Mouse (Mus musculus) limb, embryonic 15.5 days (tissue): ENCODE measurements around the gene Slc44a1. TPM values are rescaled to one million over a fixed set of nuclear protein-coding genes. Genes with fewer than 3 reads are reported as not detected.

Source experiments
- ATAC-seq: fragments of 200-750 bp; cut with Nextera tagmentation; 2 replicates; pipeline ENCODE4 v1.8.0; 2017; ENCODE audit warnings: low read depth, moderate TSS enrichment; ENCODE audit not compliant: insufficient number of reproducible peaks, low FRiP score, low TSS enrichment
- H3K27ac ChIP-seq: fragments of 300-500 bp; sonication (generic); 2 replicates; pipeline ENCODE4 v1.5.1; 2015; ENCODE audit warnings: moderate library complexity, mild to moderate bottlenecking, inconsistent platforms
- H3K27me3 ChIP-seq: fragments of 300-500 bp; sonication (generic); 2 replicates; pipeline ENCODE4 v1.6.1; 2015; ENCODE audit warnings: inconsistent platforms
- H3K36me3 ChIP-seq: fragments of 300-500 bp; sonication (generic); 2 replicates; pipeline ENCODE4 v1.6.1; 2015; ENCODE audit warnings: inconsistent platforms
- H3K4me1 ChIP-seq: fragments of 300-500 bp; sonication (generic); 2 replicates; pipeline ENCODE4 v1.6.1; 2015; ENCODE audit warnings: inconsistent platforms
- H3K4me2 ChIP-seq: fragments of 300-500 bp; sonication (generic); 2 replicates; pipeline ENCODE4 v1.6.1; 2015; ENCODE audit warnings: mild to moderate bottlenecking, inconsistent platforms
- H3K4me3 ChIP-seq: fragments of 300-500 bp; sonication (generic); 2 replicates; pipeline ENCODE4 v1.5.1; 2015; ENCODE audit warnings: mild to moderate bottlenecking, inconsistent platforms
- H3K9ac ChIP-seq: fragments of 300-500 bp; sonication (generic); 2 replicates; pipeline ENCODE4 v1.6.1; 2015; ENCODE audit warnings: inconsistent platforms
- H3K9me3 ChIP-seq: fragments of 300-500 bp; sonication (generic); 2 replicates; pipeline ENCODE4 v1.6.1; 2016; ENCODE audit warnings: inconsistent platforms
- WGBS: fragments of 180-500 bp; shearing (Covaris S2); methylation state at CpG from one replicate; pipeline ENCODE4 v1.1.7; 2015; 5-methylcytosine and 5-hydroxymethylcytosine counted together
- polyA plus RNA-seq: library from polyadenylated mRNA; unstranded; fragments of >200 nt; fragmentation: Nextera tagmentation; extraction: Ambion mirVana; gene quantifications from 2 replicates; pipeline ENCODE4 v1.2.1, GENCODE M21; 2015

Slc44a1 gene
- polyA plus RNA-seq, 1 experiment from 2014 or later: 36.9 TPM

GRCm38 (mm10) chr4:53595246-53596062 lies 155.2 kb downstream of the Slc44a1 start:
- no peaks in the 10 kb centered on the region for H3K4me1 ChIP-seq
- H3K4me2 ChIP-seq: no peak overlapping the region
- WGBS: 76% methylated on average over 12 of the region's 12 CpGs
- no peak overlapping the region for H3K27ac ChIP-seq
- ATAC-seq: no peak
- H3K27me3 ChIP-seq: no peaks in the 10 kb centered on the region
- no peaks in the 10 kb centered on the region for H3K36me3 ChIP-seq
- H3K9ac ChIP-seq: no peak overlapping the region
- H3K9me3 ChIP-seq: no peaks in the 10 kb centered on the region
- H3K4me3 ChIP-seq: no peak overlapping the region

DNA sequence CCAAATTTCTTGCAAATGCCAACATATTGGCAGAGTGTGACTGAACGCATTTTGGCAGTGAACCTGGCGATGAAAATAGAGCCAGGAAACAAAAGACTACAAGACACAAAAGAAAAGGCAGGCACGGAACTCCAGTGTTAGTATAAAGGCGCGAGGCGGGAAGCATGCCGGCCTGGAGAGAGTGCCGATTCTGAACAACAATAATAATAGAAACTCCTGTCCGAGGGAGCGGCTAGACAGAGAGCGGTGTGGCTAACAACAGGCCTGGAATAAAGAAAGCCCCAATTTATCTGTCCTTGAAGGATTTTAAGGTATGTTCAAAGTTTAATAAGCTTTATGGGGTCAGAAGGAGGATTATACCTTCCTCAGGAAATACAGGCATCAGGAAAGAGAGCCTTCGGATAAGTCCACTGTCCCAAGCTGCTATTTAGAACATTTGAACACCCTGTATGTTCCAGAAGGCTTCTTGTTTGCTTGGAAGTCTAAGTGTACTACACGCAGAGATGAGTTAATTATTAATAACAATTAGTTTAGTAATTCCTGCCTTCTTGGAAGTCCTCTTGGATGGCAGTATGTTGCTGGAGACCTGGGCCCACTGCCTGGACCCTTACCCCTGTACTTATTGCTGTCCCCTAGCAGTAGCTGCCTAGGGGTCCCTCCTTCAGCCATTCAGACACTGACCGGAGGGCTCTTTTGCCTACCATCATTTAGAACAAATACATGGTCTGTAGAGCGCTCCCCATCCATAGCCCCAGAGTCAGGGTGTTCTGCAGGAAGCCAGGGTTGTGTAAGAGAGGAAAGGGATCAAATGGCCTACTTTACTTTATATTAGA lies 156.1 kb downstream of the Slc44a1 start:
- ATAC-seq: no peak
- WGBS: 84% methylated on average over 15 of the region's 15 CpGs

DNA sequence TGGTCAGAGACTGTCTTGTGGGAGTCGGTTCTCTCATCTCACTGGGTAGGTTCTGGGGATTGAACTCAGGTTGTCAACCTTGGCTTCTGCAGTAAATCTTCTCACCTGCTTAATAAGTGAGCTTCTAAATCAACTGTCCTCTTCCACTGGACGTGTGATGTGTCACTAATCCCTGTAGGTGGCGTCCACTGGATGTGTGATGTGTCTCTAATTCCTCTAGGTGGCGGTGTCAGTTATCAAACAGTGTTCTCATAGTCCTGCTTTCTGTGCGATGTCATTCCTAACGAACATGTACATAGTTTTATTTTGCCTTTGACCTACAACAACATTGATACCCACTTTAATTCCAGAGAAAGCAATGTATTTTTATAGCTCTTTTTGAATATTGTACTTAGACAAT lies 160.2 kb downstream of the Slc44a1 start:
- ATAC-seq: no peak
- no peak overlapping the region for H3K4me3 ChIP-seq
- no peak overlapping the region for H3K9ac ChIP-seq
- H3K4me1 ChIP-seq: no peaks in the 10 kb centered on the region
- H3K27ac ChIP-seq: no peak overlapping the region
- 53% methylated on average over 6 of the region's 6 CpGs for WGBS
- no peaks in the 10 kb centered on the region for H3K27me3 ChIP-seq
- no peak overlapping the region for H3K4me2 ChIP-seq
- no peaks in the 10 kb centered on the region for H3K9me3 ChIP-seq
- H3K36me3 ChIP-seq: no peaks in the 10 kb centered on the region

More for the DNA sequence above, 156.1 kb downstream of the Slc44a1 start:
- Histone ChIP-seq H3K4me3 (no peak overlapping the region), H3K4me1 (no peaks in the 10 kb centered on the region), H3K9ac (no peak overlapping the region), H3K4me2 (no peak overlapping the region), H3K36me3 (no peaks in the 10 kb centered on the region), H3K9me3 (no peaks in the 10 kb centered on the region), H3K27ac (no peak overlapping the region), H3K27me3 (no peaks in the 10 kb centered on the region)

DNA sequence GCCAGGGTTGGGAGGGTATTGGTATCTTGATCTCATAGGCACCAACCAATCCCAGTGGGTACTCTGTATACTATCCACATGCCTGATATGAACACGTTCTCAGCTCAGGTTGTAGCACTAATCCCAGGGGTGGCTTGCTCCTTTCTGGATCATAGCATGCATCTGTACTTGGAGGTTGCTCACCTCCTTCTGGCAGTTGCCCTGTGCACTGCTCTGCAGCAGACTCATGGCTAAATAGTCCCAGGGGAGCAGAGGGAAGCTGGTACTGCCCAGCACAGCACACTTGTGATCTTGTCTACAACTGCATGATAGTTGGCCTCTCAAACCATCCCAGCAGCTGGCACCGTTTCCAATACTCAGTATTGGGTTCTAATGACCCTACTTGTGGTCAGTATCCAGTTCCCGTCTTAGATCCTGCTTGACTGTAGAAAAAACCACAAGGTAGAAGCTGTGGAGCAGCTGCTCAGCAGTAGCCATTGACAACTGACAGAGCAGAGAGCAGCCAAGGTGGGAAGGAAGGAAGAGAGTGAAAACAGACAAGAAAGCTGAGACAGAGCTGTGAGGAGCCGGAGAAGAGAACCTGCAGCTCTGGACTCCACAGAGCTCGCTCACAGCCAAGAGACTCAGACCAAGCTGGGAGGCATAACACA lies 174.5 kb downstream of the Slc44a1 start:
- Histone ChIP-seq H3K27me3 (no peaks in the 10 kb centered on the region), H3K4me2 (no peak overlapping the region), H3K4me1 (no peaks in the 10 kb centered on the region), H3K4me3 (no peak overlapping the region), H3K36me3 (no peaks in the 10 kb centered on the region), H3K27ac (no peak overlapping the region), H3K9me3 (no peaks in the 10 kb centered on the region), H3K9ac (no peak overlapping the region)
- ATAC-seq: no peak
- 81% methylated on average over 5 of the region's 5 CpGs for WGBS

GRCm38 (mm10) chr4:53617968-53618367 lies 177.8 kb downstream of the Slc44a1 start:
- H3K27ac ChIP-seq: no peak overlapping the region

DNA sequence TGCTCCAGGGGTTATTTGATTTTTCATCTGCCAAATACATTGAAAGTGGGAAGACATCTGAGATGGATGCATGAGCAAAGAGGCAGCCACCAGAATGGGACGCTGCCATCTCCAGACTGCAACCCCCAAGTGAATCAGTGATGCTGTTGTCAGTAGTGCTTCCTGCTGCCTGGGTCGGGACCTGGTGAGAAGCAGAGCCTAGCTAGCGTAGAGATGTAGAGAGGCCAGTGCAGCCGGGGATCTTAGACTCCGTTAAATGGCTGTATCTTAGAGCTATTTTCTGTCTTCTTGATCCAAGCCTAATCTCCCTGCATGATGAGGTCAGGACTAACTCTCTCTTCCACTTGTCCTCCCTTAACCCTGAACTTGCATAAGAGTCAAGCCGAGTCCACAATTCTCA lies 179.9 kb downstream of the Slc44a1 start:
- 82% methylated on average over 6 of the region's 6 CpGs for WGBS
- no peak overlapping the region for H3K4me3 ChIP-seq
- ATAC-seq: no peak
- H3K4me2 ChIP-seq: no peak overlapping the region
- no peak overlapping the region for H3K9ac ChIP-seq
- H3K36me3 ChIP-seq: no peaks in the 10 kb centered on the region
- H3K27ac ChIP-seq: no peak overlapping the region
- H3K9me3 ChIP-seq: no peaks in the 10 kb centered on the region
- H3K27me3 ChIP-seq: no peaks in the 10 kb centered on the region
- H3K4me1 ChIP-seq: no peaks in the 10 kb centered on the region

More at GRCm38 (mm10) chr4:53617968-53618367, 177.8 kb downstream of the Slc44a1 start:
- H3K4me2 ChIP-seq: no peak overlapping the region
- H3K36me3 ChIP-seq: no peaks in the 10 kb centered on the region
- ATAC-seq: no peak
- H3K9me3 ChIP-seq: no peaks in the 10 kb centered on the region
- H3K9ac ChIP-seq: no peak overlapping the region
- H3K27me3 ChIP-seq: no peaks in the 10 kb centered on the region
- 53% methylated on average over 3 of the region's 3 CpGs for WGBS
- no peak overlapping the region for H3K4me3 ChIP-seq
- H3K4me1 ChIP-seq: no peaks in the 10 kb centered on the region

DNA sequence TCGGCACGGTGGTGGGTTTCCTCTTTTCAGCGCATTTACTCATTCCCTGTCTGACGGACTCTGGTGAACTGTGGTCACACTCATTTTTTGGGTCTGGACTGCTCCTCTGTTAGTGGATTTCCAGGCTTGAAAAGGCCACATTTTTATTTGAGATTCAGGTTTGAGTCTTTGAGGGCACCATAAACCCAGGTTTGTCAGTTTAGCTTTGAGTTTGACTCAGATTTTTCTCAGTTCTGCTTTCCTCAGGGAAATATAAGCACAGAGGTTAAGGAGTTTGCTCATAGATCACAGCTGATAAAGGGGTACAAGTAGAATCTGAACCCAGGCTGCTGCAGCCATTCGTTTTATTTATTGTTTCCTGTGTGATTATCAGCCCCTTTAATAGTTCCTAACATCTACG lies 180.9 kb downstream of the Slc44a1 start:
- Histone ChIP-seq H3K9me3 (no peaks in the 10 kb centered on the region), H3K27me3 (no peaks in the 10 kb centered on the region), H3K4me3 (no peak overlapping the region), H3K4me2 (no peak overlapping the region), H3K4me1 (no peaks in the 10 kb centered on the region), H3K9ac (no peak overlapping the region), H3K36me3 (no peaks in the 10 kb centered on the region), H3K27ac (no peak overlapping the region)
- 53% methylated on average over 6 of the region's 6 CpGs for WGBS
- ATAC-seq: no peak

DNA sequence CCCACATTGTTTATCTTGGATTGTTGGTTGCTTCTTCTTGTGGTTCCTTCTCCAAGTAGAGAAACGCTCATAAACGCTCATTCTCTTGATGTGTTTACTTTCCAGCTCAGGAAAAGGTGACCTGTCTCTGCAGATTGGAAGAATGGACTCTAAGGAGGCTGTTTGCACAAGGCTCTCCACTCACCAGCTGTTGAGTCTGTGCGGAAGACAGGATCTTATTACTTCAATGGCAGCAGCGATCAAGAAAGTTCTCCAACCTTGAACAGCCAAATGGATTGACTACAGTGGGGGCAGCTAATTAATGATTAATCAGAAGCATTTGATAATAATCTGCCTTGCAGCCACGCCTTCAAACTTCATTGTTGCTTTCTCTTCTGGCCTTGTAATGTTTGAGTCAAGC lies 181.3 kb downstream of the Slc44a1 start:
- Histone ChIP-seq H3K4me2 (no peak overlapping the region), H3K4me3 (no peak overlapping the region), H3K9me3 (no peaks in the 10 kb centered on the region), H3K4me1 (no peaks in the 10 kb centered on the region), H3K36me3 (no peaks in the 10 kb centered on the region), H3K9ac (no peak overlapping the region), H3K27me3 (no peaks in the 10 kb centered on the region), H3K27ac (no peak overlapping the region)
- 56% methylated on average over 5 of the region's 5 CpGs for WGBS
- no peak for ATAC-seq

- no peaks in the 10 kb centered on the region for H3K9me3 ChIP-seq
- no peak overlapping the region for H3K9ac ChIP-seq
- H3K27me3 ChIP-seq: no peaks in the 10 kb centered on the region
- 85% methylated on average over 1 of the region's 1 CpGs for WGBS
- H3K4me3 ChIP-seq: no peak overlapping the region
- no peak overlapping the region for H3K27ac ChIP-seq
- H3K4me2 ChIP-seq: no peak overlapping the region
- no peak for ATAC-seq
- no peaks in the 10 kb centered on the region for H3K36me3 ChIP-seq
- 0 out of 2 replicates have a peak, but pooled peaks cover under 1% of the 10 kb centered on the region for H3K4me1 ChIP-seq
Observed at GRCm38 (mm10) chr4:53623711-53624110, 183.5 kb downstream of the Slc44a1 start.

- Histone ChIP-seq H3K9ac (no peak overlapping the region), H3K36me3 (no peaks in the 10 kb centered on the region), H3K4me3 (no peak overlapping the region), H3K27ac (no peak overlapping the region), H3K4me1 (0 out of 2 replicates have a peak, but pooled peaks cover 4% of the 10 kb centered on the region), H3K27me3 (no peaks in the 10 kb centered on the region), H3K9me3 (no peaks in the 10 kb centered on the region), H3K4me2 (no peak overlapping the region)
- ATAC-seq: no peak
- WGBS: 56% methylated on average over 4 of the region's 4 CpGs
Observed at GRCm38 (mm10) chr4:53624816-53625215, 184.6 kb downstream of the Slc44a1 start.

DNA sequence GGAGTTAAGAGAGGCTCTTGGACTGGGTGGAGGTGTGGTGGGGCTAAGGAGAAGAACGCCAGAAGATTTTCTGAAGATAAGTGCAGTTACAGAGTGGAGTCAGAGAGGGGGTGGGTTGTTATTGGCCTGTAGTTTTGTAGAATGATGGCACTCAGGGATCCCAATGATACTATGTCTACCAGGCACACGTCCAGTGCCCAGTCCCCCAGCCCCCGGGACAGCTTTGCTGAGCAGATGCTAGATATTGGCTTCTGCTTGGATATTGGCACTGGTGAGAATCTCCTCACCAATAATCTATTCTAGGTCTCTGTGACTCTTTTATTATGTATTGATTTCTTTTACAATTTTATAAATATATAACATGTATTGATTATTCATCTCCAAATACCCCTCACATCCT lies 185.1 kb downstream of the Slc44a1 start:
- Histone ChIP-seq H3K4me3 (no peak overlapping the region), H3K9me3 (no peaks in the 10 kb centered on the region), H3K27ac (no peak overlapping the region), H3K36me3 (no peaks in the 10 kb centered on the region), H3K4me2 (no peak overlapping the region), H3K9ac (no peak overlapping the region), H3K27me3 (no peaks in the 10 kb centered on the region), H3K4me1 (0 out of 2 replicates have a peak, but pooled peaks cover 4% of the 10 kb centered on the region)
- WGBS: 86% methylated on average over 3 of the region's 3 CpGs
- ATAC-seq: no peak

- WGBS: 43% methylated on average over 4 of the region's 4 CpGs
- Histone ChIP-seq H3K9ac (no peak overlapping the region), H3K9me3 (no peaks in the 10 kb centered on the region), H3K36me3 (no peaks in the 10 kb centered on the region), H3K4me1 (peaks cover 10% of the 10 kb centered on the region; the same call in 1 of the 2 replicates), H3K27ac (no peak overlapping the region), H3K4me3 (no peak overlapping the region), H3K4me2 (no peak overlapping the region), H3K27me3 (no peaks in the 10 kb centered on the region)
- no peak for ATAC-seq
Observed at GRCm38 (mm10) chr4:53628924-53629323, 188.7 kb downstream of the Slc44a1 start.
